Mouse (Mus musculus) cerebellum, adult 9-11 months (tissue): Measurements from ENCODE around the gene Tnk1.
"Not testable (repeated sequence)": the region's sequence is repeated elsewhere in the genome, so short reads cannot be mapped to it uniquely, and the experiment has no call there.

ENCODE experiments used
- DNase-seq: peaks from one replicate; pipeline ENCODE4 v3.0.0; 2022

The Tnk1 gene

GRCm38 (mm10) chr11:69878399-69878798, 19.9 kb upstream of the Tnk1 start:
- no peak for DNase-seq

DNA sequence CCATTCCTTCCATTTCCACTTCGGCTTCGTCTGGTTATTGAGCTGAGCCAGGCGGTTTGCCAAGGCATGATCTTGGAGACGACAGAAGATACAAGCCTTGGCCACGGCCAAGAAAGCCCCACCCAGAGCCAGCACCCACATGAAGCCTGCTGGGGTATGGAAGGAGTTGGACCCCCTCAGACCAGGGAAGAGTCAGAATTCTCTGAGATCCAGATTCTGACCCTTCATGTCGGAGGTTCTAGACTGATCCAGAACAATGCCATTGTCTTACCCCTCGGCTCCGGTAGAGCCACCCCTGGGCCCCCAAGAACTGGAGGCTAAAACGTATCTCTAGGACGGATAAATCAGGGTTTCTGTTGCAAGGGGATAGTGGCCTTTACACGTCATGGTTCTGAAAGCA, 19.3 kb upstream of the Tnk1 start, which contains the start of gene Tmem95:
Gene Tmem95, minus strand, starts transcription at position 141 of the 400 bp plus-strand sequence.
- DNase-seq: no peak

- peak; percentile 83 for DNase-seq
These were observed 18.3 kb upstream of the Tnk1 start for GRCm38 (mm10) chr11:69876867-69877266.

DNA sequence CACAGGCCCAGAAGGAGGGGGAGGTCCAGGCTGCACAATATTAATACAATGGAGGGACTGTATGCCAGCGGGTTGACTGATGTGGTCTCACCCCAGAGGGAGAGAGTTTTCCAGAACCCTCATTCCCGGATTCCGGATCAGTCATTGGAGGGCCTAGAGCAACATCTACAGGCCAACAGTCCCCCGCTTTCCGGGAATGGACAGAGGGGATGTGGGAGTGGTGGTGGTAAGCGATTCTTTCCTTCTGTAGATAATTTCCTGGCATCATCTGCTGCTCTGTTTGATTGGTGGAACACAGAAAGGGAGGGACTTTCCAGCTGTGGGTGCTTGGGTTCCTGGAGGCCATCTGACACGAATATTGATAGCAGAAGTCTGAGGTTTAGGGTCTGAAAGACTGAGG, 17.7 kb upstream of the Tnk1 start:
- DNase-seq: no peak

DNA sequence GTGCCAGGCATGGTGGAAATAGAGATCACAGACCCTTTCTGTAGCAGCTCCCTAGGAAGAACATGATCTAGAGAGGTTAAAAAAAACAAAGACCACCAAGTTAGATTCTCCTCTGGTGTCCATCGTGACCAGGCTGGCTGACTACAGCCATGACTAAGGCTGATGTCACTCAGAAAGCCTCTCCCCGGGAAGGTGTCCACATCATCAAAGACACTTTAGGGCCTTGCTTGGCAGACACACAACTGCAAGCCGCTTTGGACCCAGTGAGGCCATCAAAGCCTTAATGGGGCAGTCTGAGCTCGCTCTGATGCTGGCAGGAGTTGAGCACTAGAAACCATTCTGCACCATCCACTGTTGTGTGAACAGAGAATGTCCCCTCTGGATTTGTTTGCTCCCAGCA, 13.9 kb upstream of the Tnk1 start:
- DNase-seq: no peak

GRCm38 (mm10) chr11:69871822-69872221, 13.3 kb upstream of the Tnk1 start:
- no peak for DNase-seq

GRCm38 (mm10) chr11:69870289-69871069, 11.9 kb upstream of the Tnk1 start:
- no peak for DNase-seq

GRCm38 (mm10) chr11:69867335-69867734, 8.8 kb upstream of the Tnk1 start:
- no peak for DNase-seq

DNA sequence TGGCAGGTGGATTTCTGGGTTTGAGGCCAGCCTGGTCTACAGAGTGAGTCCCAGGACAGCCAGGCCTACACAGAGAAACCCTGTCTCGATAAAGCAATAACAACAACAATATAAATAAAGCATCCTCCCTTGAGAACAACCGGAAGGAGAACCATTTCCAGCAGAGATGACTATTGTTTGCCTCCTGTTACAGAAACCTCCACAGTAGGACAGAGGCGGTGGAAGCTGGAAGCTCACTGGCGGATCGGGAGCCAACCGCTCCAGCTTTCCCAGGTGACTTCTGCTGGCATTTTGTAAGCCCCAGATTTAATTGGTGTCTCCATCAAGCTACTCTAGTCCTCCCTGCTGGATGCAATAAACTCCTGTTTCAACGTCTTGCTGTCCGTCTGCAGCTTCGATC, 7.0 kb upstream of the Tnk1 start:
- DNase-seq: no peak

- DNase-seq: no peak
These were observed 5.8 kb upstream of the Tnk1 start for GRCm38 (mm10) chr11:69864138-69864860.

DNA sequence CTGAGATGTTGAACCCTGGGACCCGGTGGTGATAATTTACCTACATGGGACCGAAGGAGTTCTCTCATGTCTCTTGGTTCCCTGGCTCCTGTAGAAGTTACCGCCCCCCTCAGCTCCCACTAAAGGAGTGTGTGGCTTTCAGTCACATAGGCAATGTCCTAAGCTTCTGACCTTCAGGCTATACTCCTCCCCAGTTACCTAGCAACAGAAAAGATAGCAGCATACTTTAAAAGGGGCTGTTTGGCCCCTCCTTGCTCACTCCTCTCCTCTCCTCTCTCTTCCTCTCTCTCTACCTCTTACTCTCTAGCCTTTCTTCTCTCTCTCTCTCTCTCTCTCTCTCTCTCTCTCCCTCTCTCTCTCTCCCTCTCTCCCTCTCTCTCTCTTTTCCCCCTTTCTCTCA, 5.2 kb upstream of the Tnk1 start:
- not testable (repeated sequence) for DNase-seq

GRCm38 (mm10) chr11:69855347-69855746, 3.2 kb downstream of the Tnk1 start:
- DNase-seq: peak; percentile 63

GRCm38 (mm10) chr11:69854680-69855079, 3.9 kb downstream of the Tnk1 start:
- no peak for DNase-seq

DNA sequence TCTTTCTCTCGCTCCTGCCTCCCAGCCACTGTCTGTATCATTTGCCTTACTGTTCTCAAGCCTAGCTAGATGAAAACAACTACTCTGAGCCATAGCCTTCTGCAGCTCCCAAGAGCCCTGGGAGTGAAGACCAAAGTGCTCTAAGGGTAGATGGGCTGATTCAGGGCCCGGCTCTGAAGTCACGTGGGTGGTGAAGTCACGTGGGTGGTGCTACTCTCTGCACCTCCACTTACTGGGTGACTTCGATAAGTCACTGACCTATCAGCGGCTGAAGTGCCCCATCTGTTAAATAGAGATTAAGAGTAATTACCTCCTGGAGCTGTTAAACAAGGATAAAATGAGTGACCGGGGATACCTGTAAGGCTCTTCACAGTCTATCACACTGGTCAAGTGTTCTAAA, 4.5 kb downstream of the Tnk1 start:
- DNase-seq: no peak

DNA sequence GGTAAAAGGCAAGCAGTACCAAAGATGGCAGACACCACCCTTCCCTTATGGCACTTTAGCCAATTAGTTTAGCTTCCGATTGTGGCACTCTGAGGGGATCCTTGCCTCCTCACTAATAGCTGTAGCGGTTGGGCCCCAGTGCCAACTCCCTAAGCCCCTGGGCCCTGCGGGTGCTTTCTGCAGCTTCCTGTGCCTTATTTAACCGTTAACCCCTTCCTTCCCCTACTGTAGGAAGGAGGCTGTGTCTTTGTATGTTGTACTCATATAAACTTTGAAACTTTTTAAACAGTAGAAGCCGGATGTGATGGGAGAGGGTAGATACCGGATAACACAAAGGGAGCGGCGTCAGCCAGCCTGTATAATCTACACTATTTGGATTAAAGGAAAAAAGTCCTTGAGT, 7.8 kb downstream of the Tnk1 start:
- DNase-seq: no peak

DNA sequence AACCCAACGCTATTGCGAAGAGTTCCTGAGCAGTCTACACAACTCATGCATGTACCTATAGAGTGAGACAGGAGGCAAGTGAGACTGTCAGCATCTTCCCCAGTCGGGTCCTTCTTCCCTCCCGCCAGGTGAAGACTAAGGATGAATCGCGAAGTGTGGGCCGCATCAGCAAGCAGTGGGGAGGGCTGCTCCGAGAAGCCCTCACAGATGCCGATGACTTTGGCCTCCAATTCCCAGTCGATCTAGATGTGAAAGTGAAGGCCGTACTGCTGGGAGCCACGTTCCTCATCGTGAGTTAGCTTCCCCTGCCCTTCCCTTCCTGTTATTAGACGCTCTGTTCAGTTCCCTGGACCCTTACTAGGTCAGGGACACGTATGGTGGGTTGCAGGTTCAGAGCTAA, 8.6 kb downstream of the Tnk1 start:
- no peak for DNase-seq

- DNase-seq: peak; percentile 15
These were observed 9.4 kb downstream of the Tnk1 start for GRCm38 (mm10) chr11:69849128-69849527.

DNA sequence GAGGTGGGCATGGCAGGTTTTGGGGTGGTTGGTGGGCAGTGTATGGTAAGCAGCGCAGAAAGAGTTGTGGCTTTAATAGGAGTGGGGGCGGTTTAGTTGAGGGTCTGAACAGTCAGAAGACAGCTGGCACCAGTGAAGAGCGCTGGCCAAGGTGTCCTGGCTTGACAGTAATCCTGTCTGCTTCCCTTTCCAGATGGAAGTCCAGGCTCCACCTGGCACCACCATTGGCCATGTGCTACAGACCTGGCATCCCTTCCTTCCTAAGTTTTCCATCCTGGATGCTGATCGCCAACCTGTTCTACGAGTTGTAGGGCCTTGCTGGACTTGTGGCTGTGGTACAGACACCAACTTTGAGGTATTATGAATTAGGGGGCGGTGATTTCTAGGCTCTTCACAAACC, 10.5 kb downstream of the Tnk1 start:
- DNase-seq: peak; percentile 86

- peak; percentile 62 for DNase-seq
These were observed 11.5 kb downstream of the Tnk1 start for GRCm38 (mm10) chr11:69846738-69847688.

DNA sequence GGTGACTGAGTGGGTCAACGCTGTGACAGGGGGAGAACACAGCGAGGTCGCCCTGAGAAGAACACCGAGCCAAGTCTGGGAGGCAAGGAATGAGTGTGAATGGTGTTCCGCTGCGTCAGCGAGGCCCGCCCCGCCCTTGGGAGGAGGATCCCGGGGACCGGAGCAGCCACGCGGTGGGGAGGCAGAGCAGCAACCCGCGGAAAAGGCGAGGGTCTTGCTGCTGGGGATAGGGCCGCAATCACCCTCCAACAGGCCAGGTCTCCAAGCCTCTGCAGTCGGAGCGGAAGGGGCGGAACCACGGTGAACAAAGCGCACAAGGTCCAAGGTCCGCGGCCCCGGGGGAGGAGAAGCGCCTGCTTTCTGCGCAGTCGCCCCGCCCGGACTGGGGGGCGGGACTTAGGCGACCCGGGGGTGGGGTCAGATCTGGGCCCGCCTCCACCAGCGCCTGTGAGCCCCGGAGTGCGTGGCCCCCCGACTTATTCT, 12.3 kb downstream of the Tnk1 start, which contains the start of gene Plscr3:
Gene Plscr3, plus strand, starts transcription at position 179 of the 483 bp plus-strand sequence.
- peak; percentile 93 for DNase-seq

GRCm38 (mm10) chr11:69838714-69839104, 19.8 kb downstream of the Tnk1 start:
- no peak for DNase-seq

DNA sequence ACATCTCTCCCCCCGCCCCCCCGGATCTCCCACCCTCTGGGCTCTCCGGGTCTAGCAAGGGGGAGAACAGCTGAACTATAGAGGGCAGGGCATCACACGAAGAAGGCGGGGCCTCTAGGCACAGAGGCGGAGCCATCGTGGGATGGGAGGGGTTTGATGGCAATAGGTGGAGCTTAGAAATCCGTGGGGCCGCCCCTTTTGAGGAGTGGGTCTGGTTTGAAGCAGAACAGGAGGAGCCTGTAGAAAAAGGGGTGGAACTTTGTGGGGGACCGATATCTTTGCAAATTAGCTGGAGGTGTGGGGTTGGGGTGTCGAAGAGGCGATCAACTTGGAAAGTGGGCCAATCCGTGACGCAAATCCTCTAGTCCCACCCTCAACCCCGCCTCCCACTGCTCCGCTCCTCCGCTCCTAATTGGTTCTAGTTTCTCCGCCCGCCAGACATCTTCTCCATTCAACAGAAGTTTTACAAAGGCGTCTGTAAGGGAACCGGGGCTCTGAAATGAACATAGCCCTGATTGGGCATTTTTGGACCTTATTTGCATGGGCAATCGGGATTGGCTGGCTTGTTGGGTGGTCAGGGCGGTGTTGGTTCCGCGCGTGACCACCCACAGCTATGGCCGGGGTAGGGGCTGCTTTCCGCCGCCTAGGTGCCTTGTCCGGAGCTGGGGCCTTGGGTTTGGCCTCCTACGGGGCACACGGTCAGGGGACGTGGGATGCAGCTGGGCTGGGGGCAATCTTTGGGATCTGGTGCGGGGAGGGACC, 20.4 kb downstream of the Tnk1 start, which contains the start of gene Tmem256:
Gene Tmem256, plus strand, starts transcription at position 563 of the 762 bp plus-strand sequence.
- DNase-seq: peak; percentile 98
